Mouse (Mus musculus): Measurements from ENCODE around the gene Csrp1. TPM values are rescaled to one million over a fixed set of nuclear protein-coding genes. Genes with fewer than 3 reads are reported as not detected.
A peak's percentile ranks its signal among the peaks of the same experiment; 100 is the strongest.

Gene Csrp1
- polyA plus RNA-seq, 1 experiment from 2014 or later = 280 TPM

DNA sequence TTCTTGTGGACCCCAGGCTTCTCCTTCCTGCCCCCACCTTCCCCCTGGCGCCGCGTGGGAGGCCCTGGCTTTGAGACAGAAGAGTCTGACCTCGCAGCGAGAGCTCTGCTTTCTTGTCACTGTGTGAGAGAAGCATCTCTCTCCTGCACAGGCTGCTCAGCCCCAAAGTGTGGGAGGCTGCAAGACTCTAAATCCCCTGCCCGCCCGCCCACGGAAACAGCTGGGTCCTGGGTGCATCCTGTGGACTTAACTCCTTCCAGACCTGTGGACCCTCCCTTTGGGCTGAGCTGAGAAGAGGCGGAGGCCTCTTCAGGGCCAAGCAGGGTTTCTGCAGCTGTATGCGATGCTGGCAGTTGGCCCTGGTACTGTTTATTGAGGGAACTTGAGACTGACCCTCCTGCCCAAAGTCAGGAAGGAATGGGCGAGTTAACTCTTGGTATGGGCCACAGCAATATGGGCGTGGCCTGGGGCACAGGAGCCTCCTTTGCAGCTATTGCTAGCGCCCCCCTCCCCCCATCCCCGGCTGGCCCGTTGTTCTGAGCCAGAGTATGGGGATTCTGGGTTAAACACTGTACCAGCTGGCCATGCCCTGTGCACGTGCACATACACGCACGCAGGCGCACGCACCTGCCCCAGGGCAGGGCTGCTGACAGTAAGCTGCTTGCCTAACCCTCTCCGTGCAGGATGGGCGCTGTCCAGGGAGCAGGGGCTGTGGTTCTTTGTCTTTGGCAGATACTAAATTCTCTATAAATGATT is 59.1 kb downstream of the Csrp1 start, which contains the start of gene Tnni1:
Gene Tnni1 (plus strand): TSS at position 655 of the 756 bp plus-strand sequence.
- Histone ChIP-seq H3K4me3 (no peak within 1 kb of the TSS), H3K4me2 (peak within 1 kb of the TSS; percentile 27; the same call in 1 of the 2 replicates), H3K4me1 (peaks cover 31% of the 10 kb centered on the region), H3K36me3 (no peaks in the 10 kb centered on the region), H3K9me3 (no peaks in the 10 kb centered on the region), H3K27ac (peak within 1 kb of the TSS; percentile 65), H3K27me3 (no peaks in the 10 kb centered on the region), H3K9ac (no peak within 1 kb of the TSS)
- WGBS = 11% methylated on average over 22 of the region's 22 CpGs
- ATAC-seq (ENCODE audit: borderline replicate concordance, extremely low read depth, low FRiP score, low TSS enrichment) = peak; percentile 58

DNA sequence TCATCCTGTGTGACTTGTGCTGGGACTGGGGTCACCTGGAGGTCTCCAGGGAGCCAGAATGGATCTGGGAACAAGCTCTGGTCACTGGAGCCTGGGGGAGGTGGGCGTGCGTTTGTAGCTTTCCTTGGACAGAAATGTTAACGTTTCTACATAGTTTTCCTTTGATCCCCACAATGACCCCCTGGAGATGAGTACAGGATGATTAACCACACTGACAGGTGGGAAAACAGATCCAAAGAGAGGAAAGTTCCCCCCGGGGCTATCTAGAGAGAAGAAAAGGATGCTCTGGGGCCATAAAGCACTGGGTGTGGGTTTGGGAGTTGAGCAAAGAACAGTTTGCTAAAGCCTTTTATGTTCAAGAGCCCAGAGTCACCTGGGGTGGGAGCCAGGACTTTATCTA is 60.8 kb downstream of the Csrp1 start:
- no peak for ATAC-seq (ENCODE audit: borderline replicate concordance, extremely low read depth, low FRiP score, low TSS enrichment)
- Histone ChIP-seq H3K4me1 (peaks cover 31% of the 10 kb centered on the region), H3K9me3 (no peaks in the 10 kb centered on the region), H3K4me3 (no peak overlapping the region), H3K36me3 (no peaks in the 10 kb centered on the region), H3K4me2 (no peak overlapping the region), H3K9ac (no peak overlapping the region), H3K27ac (peak overlapping the region; percentile 65), H3K27me3 (no peaks in the 10 kb centered on the region)
- WGBS = 35% methylated on average over 4 of the region's 4 CpGs

DNA sequence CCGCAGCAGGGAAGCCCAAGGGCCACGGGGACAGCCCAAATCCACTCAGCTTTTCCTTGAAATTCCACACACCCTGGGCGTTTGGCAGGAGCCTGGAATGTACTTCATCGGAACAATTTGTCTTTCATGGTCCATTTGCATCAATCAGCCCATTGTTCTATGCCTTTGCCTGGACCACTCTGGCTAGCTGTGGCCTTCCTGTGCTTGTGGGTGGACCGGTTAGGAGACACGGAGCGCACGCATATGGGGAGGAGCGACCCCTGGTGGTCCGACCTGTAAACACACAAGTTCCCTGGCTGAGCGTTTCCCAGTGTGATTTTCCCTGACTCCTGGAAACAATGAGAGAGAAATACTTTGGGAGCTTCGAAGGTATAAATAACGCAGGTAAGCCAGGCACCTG is 61.4 kb downstream of the Csrp1 start:
- no peaks in the 10 kb centered on the region for H3K27me3 ChIP-seq
- no peaks in the 10 kb centered on the region for H3K9me3 ChIP-seq
- no peaks in the 10 kb centered on the region for H3K36me3 ChIP-seq
- no peak overlapping the region for H3K4me2 ChIP-seq
- H3K4me3 ChIP-seq = no peak overlapping the region
- H3K9ac ChIP-seq = no peak overlapping the region
- ATAC-seq (ENCODE audit: borderline replicate concordance, extremely low read depth, low FRiP score, low TSS enrichment) = peak; percentile 56; the same call in 1 of the 2 replicates
- 10% methylated on average over 13 of the region's 13 CpGs for whole genome bisulfite sequencing
- H3K27ac ChIP-seq = peak overlapping the region; percentile 65
- H3K4me1 ChIP-seq = peaks cover 26% of the 10 kb centered on the region

DNA sequence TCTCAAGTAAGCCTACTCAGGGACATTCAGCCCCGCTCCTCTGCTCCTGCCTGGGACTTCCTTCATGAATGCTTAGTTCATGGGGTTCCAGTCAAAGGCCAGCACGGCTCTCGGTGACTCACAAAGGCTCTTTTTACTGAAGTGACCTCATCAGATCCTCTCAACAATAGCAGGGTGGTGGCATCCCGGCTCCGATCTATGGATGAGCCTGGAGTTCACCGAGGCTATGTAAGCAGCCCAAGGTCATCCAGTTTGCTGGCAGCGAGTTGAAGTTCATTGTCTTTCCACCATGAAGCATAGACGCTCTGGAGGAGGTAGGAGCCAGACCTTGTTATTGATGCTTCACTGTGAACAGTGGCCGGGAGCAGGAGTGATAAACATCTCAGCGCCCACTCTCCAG is 63.0 kb downstream of the Csrp1 start:
- Histone ChIP-seq H3K9ac (no peak overlapping the region), H3K27ac (peak overlapping the region; percentile 13), H3K4me2 (no peak overlapping the region), H3K36me3 (no peaks in the 10 kb centered on the region), H3K4me3 (no peak overlapping the region), H3K9me3 (no peaks in the 10 kb centered on the region), H3K27me3 (no peaks in the 10 kb centered on the region), H3K4me1 (peaks cover 26% of the 10 kb centered on the region)
- WGBS = 59% methylated on average over 10 of the region's 10 CpGs
- ATAC-seq (ENCODE audit: borderline replicate concordance, extremely low read depth, low FRiP score, low TSS enrichment) = no peak

DNA sequence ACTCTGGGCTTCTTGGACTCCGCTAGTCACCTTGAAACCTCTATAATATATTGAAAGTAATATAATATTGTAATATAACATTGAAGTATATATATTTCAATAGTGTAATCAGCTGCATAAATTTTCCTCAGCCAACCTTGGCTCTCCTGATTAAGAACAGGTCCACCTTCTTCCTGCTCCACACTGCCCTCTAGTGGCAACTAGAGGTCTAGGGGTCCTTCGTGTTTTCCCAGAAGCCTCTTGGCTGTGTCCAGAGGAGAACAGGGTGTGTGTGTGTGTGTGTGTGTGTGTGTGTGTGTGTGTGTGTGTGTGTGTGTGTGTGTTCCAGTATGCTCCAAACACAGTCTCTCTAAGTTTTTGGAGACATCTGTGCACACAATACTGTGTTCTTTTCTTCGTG is 67.9 kb downstream of the Csrp1 start:
- no peak for ATAC-seq (ENCODE audit: borderline replicate concordance, extremely low read depth, low FRiP score, low TSS enrichment)
- H3K4me1 ChIP-seq = peaks cover 2% of the 10 kb centered on the region; the same call in 1 of the 2 replicates
- no peaks in the 10 kb centered on the region for H3K27me3 ChIP-seq
- WGBS = 49% methylated on average over 3 of the region's 3 CpGs
- no peaks in the 10 kb centered on the region for H3K9me3 ChIP-seq
- H3K27ac ChIP-seq = no peak overlapping the region
- no peak overlapping the region for H3K4me3 ChIP-seq
- H3K36me3 ChIP-seq = no peaks in the 10 kb centered on the region
- no peak overlapping the region for H3K4me2 ChIP-seq
- no peak overlapping the region for H3K9ac ChIP-seq

DNA sequence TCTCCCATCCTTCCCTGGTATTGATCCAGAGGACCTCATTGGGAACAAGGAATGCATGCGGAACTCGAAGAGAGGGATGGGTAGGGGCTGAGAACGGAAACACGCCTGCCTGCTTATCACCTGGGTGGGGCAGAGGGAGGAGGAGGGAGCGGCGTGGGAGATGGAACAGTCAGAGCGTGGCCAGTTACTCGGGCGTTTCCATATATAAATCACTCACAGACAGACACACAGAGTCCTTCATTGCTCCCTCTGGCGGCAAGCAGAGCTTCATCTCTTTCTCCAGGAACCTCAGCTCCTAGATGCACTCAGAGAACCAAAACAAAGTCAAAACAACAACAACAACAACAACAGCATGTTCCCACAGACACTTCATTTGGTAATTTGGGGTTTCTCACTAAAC is 68.8 kb downstream of the Csrp1 start:
- no peak overlapping the region for H3K4me3 ChIP-seq
- H3K4me2 ChIP-seq = peak overlapping the region; percentile 29; the same call in 1 of the 2 replicates
- no peaks in the 10 kb centered on the region for H3K36me3 ChIP-seq
- WGBS = 27% methylated on average over 10 of the region's 10 CpGs
- no peak for ATAC-seq (ENCODE audit: borderline replicate concordance, extremely low read depth, low FRiP score, low TSS enrichment)
- no peaks in the 10 kb centered on the region for H3K9me3 ChIP-seq
- H3K9ac ChIP-seq = no peak overlapping the region
- H3K4me1 ChIP-seq = peaks cover 6% of the 10 kb centered on the region
- no peaks in the 10 kb centered on the region for H3K27me3 ChIP-seq
- no peak overlapping the region for H3K27ac ChIP-seq

DNA sequence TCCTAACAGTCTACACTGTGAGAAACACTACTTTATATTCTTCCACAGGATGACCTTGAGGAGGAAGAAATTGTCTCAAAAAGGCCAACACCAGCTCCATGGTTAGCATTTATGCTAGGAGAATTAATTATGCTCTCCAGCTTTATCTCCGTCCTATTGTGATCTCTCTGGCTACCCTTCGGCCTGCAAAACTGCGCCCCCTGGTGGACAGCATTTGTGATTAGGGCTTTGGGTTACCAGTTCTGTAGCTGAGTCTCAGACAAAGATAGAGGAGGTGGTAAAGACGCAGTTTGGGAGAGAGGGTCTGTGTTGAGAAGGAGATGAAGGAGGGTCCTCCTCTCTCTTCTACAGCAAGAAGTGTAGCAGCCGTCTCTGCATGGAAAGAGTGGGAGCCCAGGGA is 70.0 kb downstream of the Csrp1 start:
- no peak overlapping the region for H3K4me3 ChIP-seq
- no peaks in the 10 kb centered on the region for H3K9me3 ChIP-seq
- no peak overlapping the region for H3K4me2 ChIP-seq
- no peak for ATAC-seq (ENCODE audit: borderline replicate concordance, extremely low read depth, low FRiP score, low TSS enrichment)
- H3K27me3 ChIP-seq = no peaks in the 10 kb centered on the region
- no peaks in the 10 kb centered on the region for H3K36me3 ChIP-seq
- no peak overlapping the region for H3K27ac ChIP-seq
- WGBS = 12% methylated on average over 5 of the region's 5 CpGs
- no peak overlapping the region for H3K9ac ChIP-seq
- H3K4me1 ChIP-seq = peaks cover 17% of the 10 kb centered on the region

DNA sequence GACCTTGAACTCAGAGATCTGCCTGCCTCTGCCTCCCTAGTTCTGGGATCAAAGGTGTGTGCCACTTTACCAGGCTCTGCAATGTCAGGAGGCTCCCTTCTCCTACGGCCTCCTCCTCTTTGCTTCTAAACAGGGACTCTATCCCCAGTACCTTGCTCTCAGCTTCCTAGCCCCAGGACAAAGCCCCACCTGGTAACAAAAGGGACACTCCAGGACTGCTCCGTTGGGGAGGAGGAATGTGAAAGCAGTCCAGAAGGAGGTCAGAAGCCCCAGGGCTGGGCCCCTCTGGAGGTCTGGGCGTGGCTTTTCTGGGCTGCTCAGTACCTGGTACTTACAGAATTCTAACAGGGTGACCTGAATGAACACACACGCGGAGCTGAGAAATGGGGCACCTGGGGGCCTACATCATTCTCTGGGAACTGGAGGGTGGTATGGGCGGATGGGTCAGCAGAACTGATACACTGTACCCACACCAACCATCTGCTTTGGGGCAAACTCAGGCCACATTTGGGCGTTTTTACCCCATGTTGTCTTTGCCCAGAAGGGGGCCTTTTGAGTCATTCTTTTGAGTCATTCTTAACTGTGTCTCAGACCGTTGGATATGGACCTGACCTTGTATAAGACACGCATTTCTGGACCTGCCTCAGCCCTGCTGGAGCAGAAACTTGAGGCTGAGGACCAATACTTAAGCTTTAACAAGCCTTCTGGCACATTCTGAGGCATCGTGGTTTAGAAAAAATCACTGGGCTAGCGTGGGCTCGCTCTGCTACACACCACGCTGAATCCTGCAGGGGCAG is 72.5 kb downstream of the Csrp1 start:
- no peak overlapping the region for H3K9ac ChIP-seq
- no peak overlapping the region for H3K4me3 ChIP-seq
- H3K4me1 ChIP-seq = peaks cover 18% of the 10 kb centered on the region
- no peak overlapping the region for H3K4me2 ChIP-seq
- H3K27me3 ChIP-seq = no peaks in the 10 kb centered on the region
- H3K27ac ChIP-seq = no peak overlapping the region
- no peaks in the 10 kb centered on the region for H3K9me3 ChIP-seq
- H3K36me3 ChIP-seq = no peaks in the 10 kb centered on the region
- WGBS = 68% methylated on average over 13 of the region's 13 CpGs
- no peak for ATAC-seq (ENCODE audit: borderline replicate concordance, extremely low read depth, low FRiP score, low TSS enrichment)

DNA sequence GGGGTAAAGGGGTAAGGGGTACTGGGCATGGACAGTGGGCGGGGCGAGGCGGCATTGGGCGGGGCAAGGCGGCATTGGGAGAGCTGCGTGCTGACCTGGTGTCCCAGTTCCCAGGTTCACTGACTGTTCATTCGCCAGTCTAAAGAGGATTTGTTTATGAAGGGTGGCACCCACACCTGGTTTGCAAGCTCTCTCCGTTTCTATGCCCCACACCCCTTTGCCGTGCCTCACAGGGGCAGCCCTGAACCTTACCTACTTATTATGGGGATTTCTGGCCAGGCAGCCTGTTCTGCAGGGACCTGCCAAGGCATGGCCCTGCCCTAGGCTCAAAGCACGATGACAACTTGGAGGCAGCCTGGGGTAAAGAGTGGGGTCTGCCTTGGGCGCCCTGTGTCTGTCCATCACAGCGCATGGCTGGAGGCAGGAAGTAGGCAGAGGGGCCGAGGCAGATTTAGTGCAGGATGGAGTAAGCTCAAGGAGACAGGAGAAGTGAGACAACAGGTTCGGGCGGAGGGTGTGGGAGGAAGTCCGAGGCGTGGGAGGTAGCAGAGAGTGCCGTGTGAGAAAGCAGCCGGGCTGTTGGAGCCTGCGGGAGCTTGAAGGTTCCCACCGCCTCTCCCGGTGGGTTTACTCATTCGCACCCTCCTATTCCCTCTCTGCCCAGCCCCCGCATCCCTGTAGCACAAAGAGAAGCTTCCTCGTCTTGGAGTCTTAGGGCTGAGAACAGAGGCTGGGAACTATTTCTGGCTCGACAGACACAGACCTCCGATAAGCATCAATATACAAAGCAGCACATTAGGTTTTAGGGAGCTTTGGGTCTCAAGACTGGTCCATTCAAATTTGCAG is 73.7 kb downstream of the Csrp1 start:
- no peaks in the 10 kb centered on the region for H3K27me3 ChIP-seq
- no peaks in the 10 kb centered on the region for H3K9me3 ChIP-seq
- peak; percentile 37; the same call in 1 of the 2 replicates for ATAC-seq (ENCODE audit: borderline replicate concordance, extremely low read depth, low FRiP score, low TSS enrichment)
- H3K4me2 ChIP-seq = peak overlapping the region; percentile 56
- H3K9ac ChIP-seq = peak overlapping the region; percentile 25
- H3K36me3 ChIP-seq = no peaks in the 10 kb centered on the region
- peaks cover 18% of the 10 kb centered on the region for H3K4me1 ChIP-seq
- H3K27ac ChIP-seq = peak overlapping the region; percentile 74
- peak overlapping the region; percentile 19 for H3K4me3 ChIP-seq
- 12% methylated on average over 27 of the region's 27 CpGs for WGBS

DNA sequence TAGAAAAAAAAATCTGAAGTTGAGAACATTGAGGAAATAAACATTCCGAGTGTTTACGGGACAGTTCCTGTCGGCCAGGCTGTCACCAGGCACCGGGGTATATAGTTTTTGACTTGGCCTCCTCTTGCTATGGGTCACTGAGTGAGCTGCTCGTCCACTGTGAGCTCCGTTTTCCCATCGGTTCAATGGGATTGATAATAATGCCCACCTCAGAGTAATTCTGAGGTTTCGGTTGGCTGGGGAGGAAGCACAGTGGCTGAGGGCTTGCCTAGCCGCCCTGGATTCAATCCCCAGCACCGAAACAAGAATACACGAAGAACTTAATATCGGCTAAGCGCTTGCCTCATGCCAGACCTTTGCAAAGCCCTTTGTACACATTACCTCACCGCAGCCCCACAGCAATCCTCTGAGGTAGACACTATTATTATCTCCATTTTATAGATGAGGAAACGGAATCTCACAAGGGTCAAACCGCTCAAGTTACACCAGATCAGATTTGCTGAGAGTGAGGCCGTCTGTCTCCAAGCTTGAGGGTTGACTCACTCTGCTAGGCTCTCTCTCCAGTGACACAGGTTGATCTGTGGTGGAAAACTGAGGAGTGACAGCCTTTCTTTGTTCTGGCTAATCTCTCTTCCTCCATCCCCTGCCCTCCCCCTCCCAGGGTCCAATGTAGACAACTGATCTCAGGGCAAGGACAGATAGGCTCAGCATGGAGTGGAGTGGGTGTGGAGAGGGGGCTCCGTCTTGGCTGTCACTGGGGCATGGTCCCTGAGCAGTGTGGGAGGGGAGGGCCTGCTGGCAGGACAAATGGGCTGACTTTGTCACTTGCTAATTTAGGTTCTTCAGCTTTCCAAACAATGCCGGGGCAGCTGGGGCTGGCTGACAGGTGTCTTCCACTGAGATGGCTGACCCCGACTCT is 74.6 kb downstream of the Csrp1 start:
- 16% methylated on average over 20 of the region's 20 CpGs for WGBS
- Histone ChIP-seq H3K9me3 (no peaks in the 10 kb centered on the region), H3K36me3 (no peaks in the 10 kb centered on the region), H3K27me3 (no peaks in the 10 kb centered on the region), H3K4me1 (peaks cover 24% of the 10 kb centered on the region), H3K4me3 (peak overlapping the region; percentile 19), H3K9ac (0 out of 2 replicates have a peak overlapping the region, but pooled peaks have one; percentile 14), H3K4me2 (peak overlapping the region; percentile 56), H3K27ac (peak overlapping the region; percentile 74)
- no peak for ATAC-seq (ENCODE audit: borderline replicate concordance, extremely low read depth, low FRiP score, low TSS enrichment)

DNA sequence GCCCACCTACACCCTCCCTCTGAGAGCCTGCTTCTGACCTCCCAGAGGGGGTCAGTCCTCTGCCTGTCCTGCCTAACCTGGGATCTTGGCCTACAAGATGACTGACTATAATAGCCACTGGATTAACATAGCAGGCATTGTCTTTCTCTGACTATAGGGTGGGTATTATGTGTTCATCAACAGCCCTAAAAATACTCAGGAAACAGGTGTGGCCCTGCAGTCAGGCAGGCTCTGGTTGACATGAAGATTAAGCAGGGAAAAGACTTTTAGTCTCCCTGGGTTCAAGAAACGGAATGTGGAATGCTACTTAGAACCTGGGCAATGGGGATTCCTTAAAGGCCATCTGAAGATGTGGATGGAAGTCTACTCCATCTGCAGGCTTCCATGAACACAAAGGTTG is 78.6 kb downstream of the Csrp1 start:
- no peak overlapping the region for H3K4me2 ChIP-seq
- peaks cover 41% of the 10 kb centered on the region for H3K4me1 ChIP-seq
- H3K4me3 ChIP-seq = no peak overlapping the region

More for the DNA sequence above, 78.6 kb downstream of the Csrp1 start:
- Histone ChIP-seq H3K36me3 (no peaks in the 10 kb centered on the region), H3K9ac (no peak overlapping the region), H3K9me3 (no peaks in the 10 kb centered on the region), H3K27me3 (no peaks in the 10 kb centered on the region), H3K27ac (no peak overlapping the region)
- WGBS = 71% methylated on average over 1 of the region's 1 CpGs
- ATAC-seq (ENCODE audit: borderline replicate concordance, extremely low read depth, low FRiP score, low TSS enrichment) = no peak
